Mouse (Mus musculus) liver, embryonic 15.5 days (tissue): ENCODE data around the gene Fam19a2. TPM values are rescaled to one million over a fixed set of nuclear protein-coding genes. Genes with fewer than 3 reads are reported as not detected.

Experiments used
- ATAC-seq: fragments of 200-750 bp; cut with Nextera tagmentation; 2 replicates; pipeline ENCODE4 v1.8.0; 2017; ENCODE audit warnings: moderate number of reproducible peaks, mild to moderate bottlenecking, moderate library complexity; ENCODE audit not compliant: insufficient read depth
- H3K27ac ChIP-seq: fragments of 300-500 bp; sonication (generic); replicated peaks from 2 replicates; pipeline ENCODE4 v1.5.1; 2015; ENCODE audit warnings: mild to moderate bottlenecking, inconsistent platforms
- H3K27me3 ChIP-seq: fragments of 300-500 bp; sonication (generic); 2 replicates; pipeline ENCODE4 v1.6.1; 2015; ENCODE audit warnings: mild to moderate bottlenecking, inconsistent platforms
- H3K36me3 ChIP-seq: fragments of 300-500 bp; sonication (generic); replicated peaks from 2 replicates; pipeline ENCODE4 v1.6.1; 2015; ENCODE audit warnings: moderate library complexity, mild to moderate bottlenecking, inconsistent platforms
- H3K4me1 ChIP-seq: fragments of 300-500 bp; sonication (generic); replicated peaks from 2 replicates; pipeline ENCODE4 v1.6.1; 2015; ENCODE audit warnings: inconsistent platforms
- H3K4me2 ChIP-seq: fragments of 300-500 bp; sonication (generic); 2 replicates; pipeline ENCODE4 v1.6.1; 2015; ENCODE audit warnings: moderate library complexity, mild to moderate bottlenecking, inconsistent platforms
- H3K4me3 ChIP-seq: fragments of 300-500 bp; sonication (generic); replicated peaks from 2 replicates; pipeline ENCODE4 v1.5.1; 2015; ENCODE audit warnings: mild to moderate bottlenecking, inconsistent platforms
- H3K9ac ChIP-seq: fragments of 300-500 bp; sonication (generic); 2 replicates; pipeline ENCODE4 v1.6.1; 2015; ENCODE audit warnings: moderate library complexity, mild to moderate bottlenecking, inconsistent platforms
- H3K9me3 ChIP-seq: fragments of 300-500 bp; sonication (generic); replicated peaks from 2 replicates; pipeline ENCODE4 v1.6.1; 2016; ENCODE audit warnings: inconsistent platforms
- WGBS: fragments of 180-500 bp; shearing (Covaris S2); methylation state at CpG from one replicate; pipeline ENCODE4 v1.1.7; 2015; ENCODE audit warnings: mixed read lengths; ENCODE audit not compliant: insufficient replicate concordance; 5-methylcytosine and 5-hydroxymethylcytosine counted together
- polyA plus RNA-seq: library from polyadenylated mRNA; unstranded; fragments of >200 nt; fragmentation: Nextera tagmentation; extraction: Ambion mirVana; gene quantifications from 2 replicates; pipeline ENCODE4 v1.2.1, GENCODE M21; 2015

Fam19a2 gene
- polyA plus RNA-seq, 1 experiment from 2014 or later, result 0.30 TPM

GRCm38 (mm10) chr10:123395429-123395828 lies 131.6 kb downstream of the Fam19a2 start:
- Histone ChIP-seq H3K27me3 (no peaks in the 10 kb centered on the region), H3K27ac (no peak overlapping the region), H3K9me3 (no peaks in the 10 kb centered on the region), H3K4me1 (no peaks in the 10 kb centered on the region), H3K4me2 (no peak overlapping the region), H3K9ac (no peak overlapping the region), H3K36me3 (no peaks in the 10 kb centered on the region), H3K4me3 (no peak overlapping the region)
- no peak for ATAC-seq
- WGBS, result 53% methylated on average over 9 of the region's 9 CpGs

- Histone ChIP-seq H3K4me1 (no peaks in the 10 kb centered on the region), H3K27me3 (no peaks in the 10 kb centered on the region), H3K4me2 (no peak overlapping the region), H3K9ac (no peak overlapping the region), H3K9me3 (no peaks in the 10 kb centered on the region), H3K36me3 (no peaks in the 10 kb centered on the region), H3K27ac (no peak overlapping the region), H3K4me3 (no peak overlapping the region)
- WGBS, result 60% methylated on average over 6 of the region's 6 CpGs
- no peak for ATAC-seq
Observed at GRCm38 (mm10) chr10:123398136-123398535, 134.3 kb downstream of the Fam19a2 start.

- no peaks in the 10 kb centered on the region for H3K36me3 ChIP-seq
- no peaks in the 10 kb centered on the region for H3K27me3 ChIP-seq
- H3K4me1 ChIP-seq, result no peaks in the 10 kb centered on the region
- H3K4me2 ChIP-seq, result no peak overlapping the region
- no peak overlapping the region for H3K4me3 ChIP-seq
- H3K9me3 ChIP-seq, result no peaks in the 10 kb centered on the region
- H3K27ac ChIP-seq, result no peak overlapping the region
- WGBS, result 64% methylated on average over 3 of the region's 3 CpGs
- no peak overlapping the region for H3K9ac ChIP-seq
- ATAC-seq, result no peak
Observed at GRCm38 (mm10) chr10:123401188-123401587, 137.4 kb downstream of the Fam19a2 start.

- Histone ChIP-seq H3K36me3 (no peaks in the 10 kb centered on the region), H3K9ac (no peak overlapping the region), H3K4me1 (no peaks in the 10 kb centered on the region), H3K27me3 (no peaks in the 10 kb centered on the region), H3K4me3 (no peak overlapping the region), H3K4me2 (no peak overlapping the region), H3K27ac (no peak overlapping the region), H3K9me3 (no peaks in the 10 kb centered on the region)
- ATAC-seq, result no peak
- WGBS, result 54% methylated on average over 3 of the region's 3 CpGs
Observed at GRCm38 (mm10) chr10:123402460-123402859, 138.7 kb downstream of the Fam19a2 start.

- H3K4me2 ChIP-seq, result no peak overlapping the region
- H3K4me1 ChIP-seq, result no peaks in the 10 kb centered on the region
- H3K4me3 ChIP-seq, result no peak overlapping the region
- H3K27ac ChIP-seq, result no peak overlapping the region
- H3K9ac ChIP-seq, result no peak overlapping the region
- no peaks in the 10 kb centered on the region for H3K9me3 ChIP-seq
- no peak for ATAC-seq
- H3K27me3 ChIP-seq, result no peaks in the 10 kb centered on the region
- H3K36me3 ChIP-seq, result no peaks in the 10 kb centered on the region
- WGBS, result 85% methylated on average over 1 of the region's 1 CpGs
Observed at GRCm38 (mm10) chr10:123414953-123415352, 151.2 kb downstream of the Fam19a2 start.

- no peak for ATAC-seq
- no peak overlapping the region for H3K9ac ChIP-seq
- no peaks in the 10 kb centered on the region for H3K4me1 ChIP-seq
- no peak overlapping the region for H3K4me2 ChIP-seq
- whole genome bisulfite sequencing, result 73% methylated on average over 4 of the region's 4 CpGs
- no peak overlapping the region for H3K27ac ChIP-seq
- H3K36me3 ChIP-seq, result no peaks in the 10 kb centered on the region
- no peak overlapping the region for H3K4me3 ChIP-seq
- H3K9me3 ChIP-seq, result no peaks in the 10 kb centered on the region
- no peaks in the 10 kb centered on the region for H3K27me3 ChIP-seq
Observed at GRCm38 (mm10) chr10:123416024-123416423, 152.2 kb downstream of the Fam19a2 start.

GRCm38 (mm10) chr10:123418616-123419173 lies 154.9 kb downstream of the Fam19a2 start:
- Histone ChIP-seq H3K9me3 (no peaks in the 10 kb centered on the region), H3K4me1 (no peaks in the 10 kb centered on the region), H3K4me3 (no peak overlapping the region), H3K36me3 (no peaks in the 10 kb centered on the region), H3K27me3 (no peaks in the 10 kb centered on the region), H3K27ac (no peak overlapping the region), H3K9ac (no peak overlapping the region), H3K4me2 (no peak overlapping the region)
- WGBS, result 57% methylated on average over 7 of the region's 7 CpGs
- no peak for ATAC-seq

GRCm38 (mm10) chr10:123420249-123420648 lies 156.5 kb downstream of the Fam19a2 start:
- Histone ChIP-seq H3K4me3 (no peak overlapping the region), H3K9ac (no peak overlapping the region), H3K27me3 (no peaks in the 10 kb centered on the region), H3K9me3 (no peaks in the 10 kb centered on the region), H3K4me2 (no peak overlapping the region), H3K27ac (no peak overlapping the region), H3K4me1 (no peaks in the 10 kb centered on the region), H3K36me3 (no peaks in the 10 kb centered on the region)
- ATAC-seq, result no peak
- WGBS, result 52% methylated on average over 1 of the region's 1 CpGs

- Histone ChIP-seq H3K4me2 (no peak overlapping the region), H3K4me1 (no peaks in the 10 kb centered on the region), H3K27me3 (no peaks in the 10 kb centered on the region), H3K9me3 (no peaks in the 10 kb centered on the region), H3K36me3 (no peaks in the 10 kb centered on the region), H3K27ac (no peak overlapping the region), H3K4me3 (no peak overlapping the region), H3K9ac (no peak overlapping the region)
- no peak for ATAC-seq
- 72% methylated on average over 3 of the region's 3 CpGs for WGBS
Observed at GRCm38 (mm10) chr10:123424482-123424881, 160.7 kb downstream of the Fam19a2 start.

GRCm38 (mm10) chr10:123426527-123427363 lies 162.9 kb downstream of the Fam19a2 start:
- Histone ChIP-seq H3K9me3 (no peaks in the 10 kb centered on the region), H3K4me1 (no peaks in the 10 kb centered on the region), H3K4me3 (no peak overlapping the region), H3K27me3 (no peaks in the 10 kb centered on the region), H3K27ac (no peak overlapping the region), H3K9ac (no peak overlapping the region), H3K4me2 (no peak overlapping the region), H3K36me3 (no peaks in the 10 kb centered on the region)
- ATAC-seq, result no peak
- WGBS, result 66% methylated on average over 8 of the region's 8 CpGs

GRCm38 (mm10) chr10:123431569-123431968 lies 167.8 kb downstream of the Fam19a2 start:
- Histone ChIP-seq H3K4me3 (no peak overlapping the region), H3K4me2 (no peak overlapping the region), H3K9me3 (no peaks in the 10 kb centered on the region), H3K4me1 (no peaks in the 10 kb centered on the region), H3K36me3 (no peaks in the 10 kb centered on the region), H3K27me3 (no peaks in the 10 kb centered on the region), H3K27ac (no peak overlapping the region), H3K9ac (no peak overlapping the region)
- WGBS, result 72% methylated on average over 5 of the region's 5 CpGs
- no peak for ATAC-seq
